Comparison of ENCODE assay signal across 21 mouse cellular contexts in genomic region chr6:113923249-113923648, GRCm38 (mm10).
DNase-seq lines count a peak whose midpoint lies in the region; ATAC-seq lines count a peak whose summit lies in the region.
"Had no signal": no experiment of that assay in that cellular context is flagged by ENCODE, and none has a peak within 500 bp of the region (broad histone marks: within the 10 kb centered on the region; RNA-seq: fewer than 3 reads in every experiment).

No protein-coding gene starts in this region.

- H3K27me3 ChIP-seq in forebrain, embryonic 16.5 days (replicated peaks; ENCODE audit: control insufficient read depth, insufficient read depth, low read length): no peaks in the 10 kb centered on the region
- H3K27me3 ChIP-seq in forebrain, embryonic 11.5 days (ENCODE audit: control insufficient read depth, insufficient read depth, low read length): no peaks in the 10 kb centered on the region
- H3K27me3 ChIP-seq: embryonic facial prominence, embryonic 13.5 days had no signal

- H3K9ac ChIP-seq in forebrain, embryonic 16.5 days (replicated peaks; ENCODE audit: low read depth, low read length): no peak overlapping the region
- no peak overlapping the region for H3K9ac ChIP-seq in forebrain, embryonic 11.5 days (ENCODE audit: low read length)
- H3K9ac ChIP-seq: embryonic facial prominence, embryonic 13.5 days; heart, embryonic 13.5 days had no signal

- no peak overlapping the region for H3K4me2 ChIP-seq in forebrain, embryonic 16.5 days (ENCODE audit: low read length)
- H3K4me2 ChIP-seq in forebrain, embryonic 11.5 days (ENCODE audit: low read depth, low read length, severe bottlenecking): no peak overlapping the region
- H3K4me2 ChIP-seq: embryonic facial prominence, embryonic 13.5 days; heart, embryonic 13.5 days had no signal

- no peaks in the 10 kb centered on the region for H3K9me3 ChIP-seq in forebrain, embryonic 16.5 days (ENCODE audit: control insufficient read depth, low read length)
- H3K9me3 ChIP-seq in forebrain, embryonic 11.5 days (ENCODE audit: control insufficient read depth, low read length): no peaks in the 10 kb centered on the region
- H3K9me3 ChIP-seq: embryonic facial prominence, embryonic 13.5 days; heart, embryonic 13.5 days had no signal

- no peak overlapping the region for H3K4me3 ChIP-seq in forebrain, embryonic 16.5 days (replicated peaks; ENCODE audit: low read length)
- H3K4me3 ChIP-seq in forebrain, embryonic 11.5 days (ENCODE audit: low read depth, low read length): no peak overlapping the region
- H3K4me3 ChIP-seq: embryonic facial prominence, embryonic 13.5 days; gastrocnemius, adult 2 months; heart, embryonic 13.5 days had no signal

- H3K36me3 ChIP-seq in forebrain, embryonic 16.5 days (ENCODE audit: control insufficient read depth, insufficient read depth): no peaks in the 10 kb centered on the region
- no peaks in the 10 kb centered on the region for H3K36me3 ChIP-seq in forebrain, embryonic 11.5 days (ENCODE audit: control insufficient read depth, insufficient read depth, low read length)
- H3K36me3 ChIP-seq: embryonic facial prominence, embryonic 13.5 days; G1E; heart, embryonic 13.5 days had no signal

- 53% methylated on average over 4 of the region's 4 CpGs for WGBS in forebrain, embryonic 16.5 days
- WGBS in forebrain, embryonic 11.5 days: 86% methylated on average over 4 of the region's 4 CpGs

- peak overlapping the region; percentile 38; the same call in 1 of the 2 replicates for H3K27ac ChIP-seq in forebrain, embryonic 16.5 days (ENCODE audit: low read length)
- no peak overlapping the region for H3K27ac ChIP-seq in forebrain, embryonic 11.5 days (ENCODE audit: low read depth, low read length)
- H3K27ac ChIP-seq: embryonic facial prominence, embryonic 13.5 days; gastrocnemius, adult 2 months; heart, embryonic 13.5 days had no signal

- DNase-seq in cerebellum, postnatal 10 days: peak; percentile 66 to 75
- DNase-seq in cerebellum, postnatal 4 days (ENCODE audit: low spot score in 2 of 2): no peak
- DNase-seq in forebrain, embryonic 11.5 days (ENCODE audit: low spot score): no peak
- DNase-seq in layer of hippocampus, adult 9-11 months: peak; percentile 64
- no peak for DNase-seq in layer of hippocampus, adult 11-12 months (ENCODE audit: low spot score)
- peak; percentile 74 for DNase-seq in brain, adult 2 months (ENCODE audit: low read depth, low spot score)
- DNase-seq in urinary bladder, postnatal 25 days (ENCODE audit: low spot score): no peak
- DNase-seq: adrenal gland, adult 8-10 months; adrenal gland, postnatal 36 days; B cell, adult 2 months; gastrocnemius, adult 2 months; gastrocnemius, postnatal 25 days; heart, adult 11 months; heart, postnatal 36 days; kidney, adult 11 months had no signal

- peak; percentile 71 for ATAC-seq in forebrain, embryonic 16.5 days
- ATAC-seq in forebrain, embryonic 11.5 days (replicated peaks; ENCODE audit: low FRiP score): no peak
- ATAC-seq: CD4-positive, CD25-positive, alpha-beta regulatory T cell, adult 4 months; hindbrain, embryonic 16.5 days had no signal

- peaks cover 3% of the 10 kb centered on the region; the same call in 1 of the 2 replicates for H3K4me1 ChIP-seq in forebrain, embryonic 16.5 days (replicated peaks; ENCODE audit: control insufficient read depth, insufficient read depth, low read length)
- H3K4me1 ChIP-seq in forebrain, embryonic 11.5 days (replicated peaks; ENCODE audit: control insufficient read depth, insufficient read depth, low read length): no peaks in the 10 kb centered on the region
- H3K4me1 ChIP-seq: embryonic facial prominence, embryonic 13.5 days; heart, embryonic 13.5 days had no signal

Comparison
In these comparisons a context has a peak if more than half of its experiments do, and no peak if none do; other contexts are left out.
1. DNase-seq: peak in cerebellum, postnatal 10 days (2 of 2), layer of hippocampus, adult 9-11 months (single experiment) and brain, adult 2 months (single experiment); none in cerebellum, postnatal 4 days (0 of 2), forebrain, embryonic 11.5 days (single experiment), layer of hippocampus, adult 11-12 months (single experiment) and urinary bladder, postnatal 25 days (single experiment).